Mouse (Mus musculus) layer of hippocampus, adult 8-10 months (tissue): ENCODE results near the gene Olfr1278. TPM values are rescaled to one million over a fixed set of nuclear protein-coding genes. Genes with fewer than 3 reads are reported as not detected.
"Not testable (repeated sequence)": the region's sequence is repeated elsewhere in the genome, so short reads cannot be mapped to it uniquely, and the experiment has no call there.

Source experiments
- DNase-seq, 2 experiments: peaks; one replicate each; pipeline ENCODE4 v3.0.0; 2022; ENCODE audit warnings: low spot score in 2 of 2
- total RNA-seq, 4 experiments: library from RNA; stranded (reverse); gene quantifications; 2 replicates each; pipeline ENCODE4 v1.2.4; 2022

Gene Olfr1278
- not detected for total RNA-seq

DNA sequence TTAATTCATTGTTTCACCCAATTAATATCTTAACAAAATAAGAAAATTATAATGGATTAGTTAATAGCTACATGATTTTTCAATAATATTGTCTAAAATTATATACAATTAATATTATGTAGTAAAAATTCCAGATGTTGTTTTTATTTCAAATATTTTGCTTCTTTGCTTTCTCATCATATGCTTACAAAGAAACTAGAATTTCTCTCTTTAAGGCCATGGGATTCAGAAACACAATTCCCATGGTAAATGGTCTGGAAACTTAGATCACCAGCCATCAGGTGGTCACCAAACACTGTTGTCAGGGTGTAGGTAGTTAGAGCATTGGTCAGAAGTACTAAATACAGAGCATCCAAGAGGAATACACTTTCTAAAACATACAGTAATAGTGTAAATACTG, at the start of gene Olfr1278:
TSS of gene Olfr1278 (plus strand) at position 301 of the 400 bp plus-strand sequence.
- no peak for DNase-seq

DNA sequence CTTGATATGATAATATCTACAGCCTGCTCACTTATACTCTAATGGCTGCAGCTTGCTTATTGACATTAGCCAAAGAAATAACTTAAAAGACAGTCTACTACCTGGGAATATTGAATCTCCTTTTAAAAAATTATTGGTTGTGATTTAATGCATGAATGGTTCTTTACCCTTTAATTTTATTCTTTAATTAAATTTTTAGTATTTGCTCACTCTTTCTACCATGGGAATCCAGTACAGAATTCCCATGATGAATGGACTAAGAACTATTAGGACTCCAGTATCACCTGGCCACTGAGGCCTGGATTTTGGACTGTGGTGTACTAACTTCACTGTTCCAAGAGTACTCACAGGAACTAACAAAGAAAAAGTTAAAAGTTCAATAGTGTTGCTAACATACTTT, 35.7 kb upstream of the Olfr1278 start, which contains the start of gene Olfr1276:
TSS of gene Olfr1276 (plus strand) at position 301 of the 400 bp plus-strand sequence.
- DNase-seq: no peak

DNA sequence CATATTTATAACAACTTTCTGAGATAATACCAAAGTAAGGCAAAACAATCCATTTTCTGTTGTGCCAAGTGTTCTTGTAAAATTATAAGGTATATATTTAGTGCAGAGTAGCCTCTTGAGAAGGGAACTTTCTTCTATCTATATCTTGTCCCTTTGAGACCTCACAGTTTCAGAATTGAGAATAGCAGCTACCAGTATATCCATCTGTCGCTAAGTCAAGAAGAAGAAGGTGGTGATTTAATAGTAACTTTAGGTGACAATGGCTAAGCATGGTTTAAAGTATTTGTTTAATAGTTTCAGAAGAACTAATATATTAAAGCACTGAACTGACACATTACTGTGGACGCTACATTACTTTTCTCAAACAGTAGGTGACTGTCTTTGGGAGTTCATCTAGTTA, 15.9 kb upstream of the Olfr1278 start, which contains the start of gene Olfr1277:
TSS of gene Olfr1277 (minus strand) at position 101 of the 400 bp plus-strand sequence.
- no peak for DNase-seq

DNA sequence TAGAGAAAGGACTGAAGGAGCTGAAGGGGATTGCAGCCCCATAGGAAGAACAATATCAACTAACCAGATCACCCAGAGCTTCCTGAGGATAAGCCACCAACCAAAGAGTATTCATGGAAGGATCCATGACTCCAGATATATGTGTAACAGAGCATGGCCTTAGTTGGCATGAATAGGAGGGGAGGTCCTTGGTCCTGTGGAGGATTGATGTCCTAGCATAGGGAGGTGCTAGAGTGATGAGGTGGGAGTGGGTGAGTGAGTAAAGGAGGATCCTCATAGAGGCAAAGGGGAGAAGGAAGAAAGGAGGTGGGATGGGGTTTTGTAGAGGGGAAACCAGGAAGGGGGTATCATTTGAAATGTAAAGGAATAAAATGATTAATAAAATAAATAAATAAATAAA, 8.6 kb downstream of the Olfr1278 start:
- DNase-seq: no peak

DNA sequence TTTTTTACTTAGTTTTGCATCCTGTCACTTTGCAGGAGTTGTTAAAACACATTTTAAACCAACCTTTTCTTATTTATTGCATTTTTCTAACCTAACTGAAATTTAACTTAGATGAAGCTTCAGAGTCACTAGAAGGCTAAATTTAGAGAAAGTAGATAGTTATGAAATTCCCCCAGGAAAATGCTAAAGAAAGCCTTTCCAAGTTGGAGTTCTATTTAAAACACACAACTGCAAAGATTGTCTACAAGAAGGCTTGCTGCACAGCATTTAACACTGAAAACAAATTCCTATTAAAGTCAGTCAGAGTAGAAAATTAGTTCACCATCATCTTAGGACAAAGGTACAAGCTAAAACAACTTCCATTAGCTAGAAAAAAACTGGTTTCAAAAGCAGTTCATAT, 10.4 kb downstream of the Olfr1278 start, which contains the start of gene Olfr1279:
TSS of gene Olfr1279 (plus strand) at position 262 of the 400 bp plus-strand sequence.
- no peak for DNase-seq

DNA sequence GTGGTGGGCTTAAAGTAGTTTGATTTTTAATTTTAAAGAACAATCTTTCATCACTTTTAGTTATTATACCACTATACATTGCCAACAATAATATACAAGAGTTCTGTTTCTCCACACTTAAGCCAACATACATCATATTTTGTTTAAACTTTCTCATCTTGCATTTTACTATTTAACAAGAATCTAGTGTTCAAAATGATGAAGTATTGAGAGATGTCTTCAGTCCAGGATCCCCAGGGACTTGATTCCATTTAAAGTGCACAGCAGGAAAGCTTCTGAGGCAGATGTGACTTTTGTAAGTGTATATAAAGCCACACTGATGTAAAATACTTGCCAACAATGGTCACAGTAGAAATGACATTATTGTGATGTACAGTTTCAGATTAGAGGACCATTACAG, 23.8 kb downstream of the Olfr1278 start, which contains the start of gene Olfr1280:
TSS of gene Olfr1280 (plus strand) at position 301 of the 400 bp plus-strand sequence.
- no peak for DNase-seq

DNA sequence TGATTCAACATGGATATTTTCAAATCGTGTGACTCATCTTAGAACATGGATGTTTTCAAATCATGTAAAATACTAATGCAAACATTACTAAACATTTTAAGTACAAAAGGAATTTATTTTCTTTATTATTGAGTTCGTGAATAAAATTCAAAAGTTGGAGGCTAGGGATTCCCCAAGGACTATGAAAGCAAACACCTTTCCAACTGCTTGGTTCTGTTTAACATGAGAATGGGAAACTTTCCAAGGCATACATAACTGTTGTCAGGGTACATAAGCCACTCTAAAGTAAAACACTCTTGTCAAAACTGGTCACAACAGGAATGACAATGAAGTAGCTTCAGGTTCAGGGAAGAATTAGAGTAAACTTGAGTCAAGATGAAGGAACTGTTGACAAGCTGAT, 36.3 kb downstream of the Olfr1278 start, which contains the start of gene Olfr1281:
TSS of gene Olfr1281 (plus strand) at position 301 of the 400 bp plus-strand sequence.
- no peak for DNase-seq

DNA sequence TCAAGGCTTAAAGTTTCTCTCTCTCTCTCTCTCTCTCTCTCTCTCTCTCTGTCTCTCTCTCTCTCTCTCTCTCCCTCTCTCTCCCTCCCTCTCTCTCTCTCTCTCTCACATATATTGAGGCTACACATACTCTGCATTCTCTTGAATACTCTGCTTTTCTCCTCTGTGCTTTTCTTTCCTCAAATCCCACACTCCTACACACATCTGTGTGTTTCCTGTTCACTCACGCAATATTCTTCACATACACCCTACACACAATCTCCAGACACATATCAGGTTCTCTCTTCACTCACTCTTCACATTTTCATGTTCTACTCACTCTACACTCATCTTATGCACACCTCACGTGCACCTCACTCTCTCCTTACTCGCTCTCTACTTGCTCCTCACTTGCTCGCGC, 43.8 kb downstream of the Olfr1278 start:
- not testable (repeated sequence) for DNase-seq

DNA sequence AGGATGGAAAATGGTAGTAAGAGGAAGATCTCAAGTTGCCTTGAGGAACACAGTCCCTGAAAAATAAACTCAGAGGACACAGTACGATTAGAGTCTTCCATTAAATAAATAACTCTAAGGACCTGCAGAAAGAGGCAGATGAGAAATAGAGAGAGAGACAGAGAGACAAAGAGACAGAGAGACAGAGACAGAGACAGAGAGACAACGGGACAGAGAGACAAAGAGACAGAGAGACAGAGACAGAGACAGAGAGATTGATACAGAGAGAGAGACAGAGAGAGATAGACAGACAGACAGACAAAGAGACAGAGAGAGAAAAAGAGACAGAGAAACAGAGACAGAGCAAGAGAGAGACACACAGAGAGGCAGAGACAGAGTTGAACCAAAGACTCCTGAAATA, 46.0 kb downstream of the Olfr1278 start, which contains the start of gene Olfr1282:
TSS of gene Olfr1282 (minus strand) at position 101 of the 400 bp plus-strand sequence.
- no peak for DNase-seq

Other genes with a start within 250 kb of the Olfr1278 start
- not detected for gene Gm13941, start 184.2 kb upstream of the Olfr1278 start, total RNA-seq
- gene Gm15130, start 137.2 kb upstream of the Olfr1278 start, total RNA-seq: not detected
- gene 4930430A15Rik, start 60.5 kb upstream of the Olfr1278 start, total RNA-seq: not detected
- gene Olfr1275, start 54.9 kb upstream of the Olfr1278 start, total RNA-seq: not detected
- not detected for gene Olfr1276, start 35.6 kb upstream of the Olfr1278 start, total RNA-seq
- gene Olfr1277, start 16.0 kb upstream of the Olfr1278 start, total RNA-seq: not detected
- gene Olfr1279, start 10.5 kb downstream of the Olfr1278 start, total RNA-seq: not detected
- not detected for gene Olfr1280, start 23.9 kb downstream of the Olfr1278 start, total RNA-seq
- not detected for gene Olfr1281, start 36.4 kb downstream of the Olfr1278 start, total RNA-seq
- gene Olfr1282, start 45.9 kb downstream of the Olfr1278 start, total RNA-seq: not detected
- gene Olfr1283, start 76.7 kb downstream of the Olfr1278 start, total RNA-seq: not detected
- not detected for gene Olfr1284, start 85.4 kb downstream of the Olfr1278 start, total RNA-seq
- not detected for gene Olfr1286, start 133.0 kb downstream of the Olfr1278 start, total RNA-seq
- gene Olfr1287, start 159.0 kb downstream of the Olfr1278 start, total RNA-seq: not detected
- not detected for gene Olfr1288, start 184.0 kb downstream of the Olfr1278 start, total RNA-seq
- not detected for gene Olfr1289, start 190.7 kb downstream of the Olfr1278 start, total RNA-seq
- not detected for gene Olfr1290, start 203.7 kb downstream of the Olfr1278 start, total RNA-seq
- gene Olfr1291-ps1, start 207.0 kb downstream of the Olfr1278 start, total RNA-seq: not detected
- gene Olfr1293-ps, start 235.1 kb downstream of the Olfr1278 start, total RNA-seq: not detected